Mouse (Mus musculus): ENCODE measurements around the gene Gm10272. TPM values are rescaled to one million over a fixed set of nuclear protein-coding genes. Genes with fewer than 3 reads are reported as not detected.
A peak's percentile ranks its signal among the peaks of the same experiment; 100 is the strongest.

The Gm10272 gene
- not detected in 2 replicates for polyA plus RNA-seq (2015; fragmentation: Nextera tagmentation; extraction: Ambion mirVana)

GRCm38 (mm10) chr10:77706326-77706725 lies at the start of gene Gm10272:
Gm10272 (plus strand) TSS chr10:77706626.
- no peaks in the 10 kb centered on the region for H3K36me3 ChIP-seq
- WGBS: 96% methylated on average over 1 of the region's 1 CpGs

GRCm38 (mm10) chr10:77658286-77658994 lies 48.0 kb upstream of the Gm10272 start:
- Histone ChIP-seq H3K4me3 (replicated peaks) (no peak overlapping the region), H3K27ac (no peak overlapping the region), H3K4me2 (no peak overlapping the region), H3K9me3 (no peaks in the 10 kb centered on the region), H3K27me3 (replicated peaks) (no peaks in the 10 kb centered on the region), H3K4me1 (0 out of 2 replicates have a peak, but pooled peaks cover 3% of the 10 kb centered on the region), H3K36me3 (no peaks in the 10 kb centered on the region), H3K9ac (no peak overlapping the region)
- no peak for ATAC-seq (ENCODE audit: insufficient read depth, low FRiP score, low read depth)
- WGBS: 51% methylated on average over 15 of the region's 15 CpGs

More at GRCm38 (mm10) chr10:77706326-77706725, at the start of gene Gm10272:
- H3K4me3 ChIP-seq (replicated peaks): no peak within 1 kb of the TSS
- H3K9ac ChIP-seq: no peak within 1 kb of the TSS
- H3K9me3 ChIP-seq: no peaks in the 10 kb centered on the region; the same call in 1 of the 2 replicates
- no peaks in the 10 kb centered on the region for H3K4me1 ChIP-seq
- no peak within 1 kb of the TSS for H3K4me2 ChIP-seq
- no peaks in the 10 kb centered on the region for H3K27me3 ChIP-seq (replicated peaks)
- ATAC-seq (ENCODE audit: insufficient read depth, low FRiP score, low read depth): no peak
- no peak within 1 kb of the TSS for H3K27ac ChIP-seq

GRCm38 (mm10) chr10:77663949-77664665 lies 42.3 kb upstream of the Gm10272 start:
- Histone ChIP-seq H3K4me2 (no peak overlapping the region; the same call in 1 of the 2 replicates), H3K9me3 (no peaks in the 10 kb centered on the region), H3K4me3 (replicated peaks) (no peak overlapping the region), H3K36me3 (no peaks in the 10 kb centered on the region), H3K27ac (no peak overlapping the region), H3K9ac (no peak overlapping the region), H3K4me1 (no peaks in the 10 kb centered on the region), H3K27me3 (replicated peaks) (no peaks in the 10 kb centered on the region)
- ATAC-seq (ENCODE audit: insufficient read depth, low FRiP score, low read depth): no peak
- WGBS: 43% methylated on average over 43 of the region's 43 CpGs

- 62% methylated on average over 8 of the region's 8 CpGs for WGBS
- H3K27ac ChIP-seq: no peak overlapping the region
- no peak for ATAC-seq (ENCODE audit: insufficient read depth, low FRiP score, low read depth)
- H3K36me3 ChIP-seq: no peaks in the 10 kb centered on the region
- no peak overlapping the region for H3K4me3 ChIP-seq (replicated peaks)
- no peaks in the 10 kb centered on the region for H3K27me3 ChIP-seq (replicated peaks)
- H3K9ac ChIP-seq: no peak overlapping the region
- H3K4me2 ChIP-seq: no peak overlapping the region
- H3K4me1 ChIP-seq: no peaks in the 10 kb centered on the region
- H3K9me3 ChIP-seq: no peaks in the 10 kb centered on the region
These were observed 40.1 kb upstream of the Gm10272 start for GRCm38 (mm10) chr10:77666342-77666741.

GRCm38 (mm10) chr10:77667402-77667801 lies 39.0 kb upstream of the Gm10272 start:
- Histone ChIP-seq H3K27ac (no peak overlapping the region), H3K9ac (no peak overlapping the region), H3K27me3 (replicated peaks) (no peaks in the 10 kb centered on the region), H3K36me3 (no peaks in the 10 kb centered on the region), H3K4me3 (replicated peaks) (no peak overlapping the region), H3K4me2 (no peak overlapping the region), H3K9me3 (no peaks in the 10 kb centered on the region), H3K4me1 (no peaks in the 10 kb centered on the region)
- ATAC-seq (ENCODE audit: insufficient read depth, low FRiP score, low read depth): no peak
- 77% methylated on average over 4 of the region's 4 CpGs for WGBS

- Histone ChIP-seq H3K36me3 (no peaks in the 10 kb centered on the region), H3K27ac (no peak overlapping the region), H3K4me2 (no peak overlapping the region), H3K4me3 (replicated peaks) (no peak overlapping the region), H3K4me1 (no peaks in the 10 kb centered on the region), H3K9ac (no peak overlapping the region), H3K9me3 (no peaks in the 10 kb centered on the region), H3K27me3 (replicated peaks) (no peaks in the 10 kb centered on the region)
- ATAC-seq (ENCODE audit: insufficient read depth, low FRiP score, low read depth): no peak
- WGBS: 79% methylated on average over 4 of the region's 4 CpGs
These were observed 35.7 kb upstream of the Gm10272 start for GRCm38 (mm10) chr10:77670710-77671109.

GRCm38 (mm10) chr10:77671519-77671918 lies 34.9 kb upstream of the Gm10272 start:
- ATAC-seq (ENCODE audit: insufficient read depth, low FRiP score, low read depth): no peak
- Histone ChIP-seq H3K4me1 (no peaks in the 10 kb centered on the region), H3K9me3 (no peaks in the 10 kb centered on the region), H3K9ac (no peak overlapping the region), H3K4me2 (no peak overlapping the region), H3K36me3 (no peaks in the 10 kb centered on the region), H3K27ac (no peak overlapping the region), H3K27me3 (replicated peaks) (peaks cover 2% of the 10 kb centered on the region; the same call in 1 of the 2 replicates), H3K4me3 (replicated peaks) (no peak overlapping the region)
- 33% methylated on average over 4 of the region's 4 CpGs for WGBS

- Histone ChIP-seq H3K9ac (no peak overlapping the region), H3K9me3 (no peaks in the 10 kb centered on the region), H3K27ac (no peak overlapping the region), H3K4me3 (replicated peaks) (no peak overlapping the region), H3K4me1 (peaks cover 10% of the 10 kb centered on the region), H3K27me3 (replicated peaks) (peaks cover 22% of the 10 kb centered on the region), H3K4me2 (no peak overlapping the region), H3K36me3 (no peaks in the 10 kb centered on the region)
- no peak for ATAC-seq (ENCODE audit: insufficient read depth, low FRiP score, low read depth)
- 56% methylated on average over 13 of the region's 13 CpGs for WGBS
These were observed 32.7 kb upstream of the Gm10272 start for GRCm38 (mm10) chr10:77673765-77674164.

- H3K27ac ChIP-seq: no peak overlapping the region
- no peaks in the 10 kb centered on the region for H3K9me3 ChIP-seq
- H3K4me3 ChIP-seq (replicated peaks): peak overlapping the region; percentile 32
- ATAC-seq (ENCODE audit: insufficient read depth, low FRiP score, low read depth): no peak
- under 1% methylated on average over 35 of the region's 35 CpGs for WGBS
- no peaks in the 10 kb centered on the region for H3K36me3 ChIP-seq
- H3K4me2 ChIP-seq: peak overlapping the region; percentile 58
- H3K27me3 ChIP-seq (replicated peaks): peaks cover 26% of the 10 kb centered on the region
- no peak overlapping the region for H3K9ac ChIP-seq
- peaks cover 10% of the 10 kb centered on the region for H3K4me1 ChIP-seq
These were observed 28.9 kb upstream of the Gm10272 start for GRCm38 (mm10) chr10:77677562-77677961.

- ATAC-seq (ENCODE audit: insufficient read depth, low FRiP score, low read depth): no peak
- H3K27ac ChIP-seq: no peak overlapping the region
- no peak overlapping the region for H3K9ac ChIP-seq
- no peaks in the 10 kb centered on the region for H3K9me3 ChIP-seq
- no peaks in the 10 kb centered on the region for H3K36me3 ChIP-seq
- peaks cover 22% of the 10 kb centered on the region for H3K27me3 ChIP-seq (replicated peaks)
- H3K4me2 ChIP-seq: no peak overlapping the region
- no peak overlapping the region for H3K4me3 ChIP-seq (replicated peaks)
- 77% methylated on average over 7 of the region's 7 CpGs for WGBS
- peaks cover 6% of the 10 kb centered on the region for H3K4me1 ChIP-seq
These were observed 23.4 kb upstream of the Gm10272 start for GRCm38 (mm10) chr10:77682994-77683393.

- ATAC-seq (ENCODE audit: insufficient read depth, low FRiP score, low read depth): no peak
- H3K4me1 ChIP-seq: 0 out of 2 replicates have a peak, but pooled peaks cover 3% of the 10 kb centered on the region
- no peak overlapping the region for H3K27ac ChIP-seq
- H3K9ac ChIP-seq: no peak overlapping the region
- H3K27me3 ChIP-seq (replicated peaks): peaks cover 13% of the 10 kb centered on the region
- 35% methylated on average over 8 of the region's 8 CpGs for WGBS
- no peak overlapping the region for H3K4me2 ChIP-seq
- H3K9me3 ChIP-seq: no peaks in the 10 kb centered on the region
- no peaks in the 10 kb centered on the region for H3K36me3 ChIP-seq
- no peak overlapping the region for H3K4me3 ChIP-seq (replicated peaks)
These were observed 22.2 kb upstream of the Gm10272 start for GRCm38 (mm10) chr10:77684181-77684580.

Data from stomach, embryonic 15.5 days (tissue).